Mouse (Mus musculus) hindbrain, embryonic 13.5 days (tissue): ENCODE measurements at regions not wholly inside any gene's neighbourhood (a gene's known extent, or its start where the extent isn't known, plus 50 kb on each side); places are given as distances from the start of the nearest gene placed in this dataset.

Experiments
- ATAC-seq: fragments of 200-750 bp; cut with Nextera tagmentation; 2 replicates; pipeline ENCODE4 v1.8.0; 2017; ENCODE audit warnings: moderate TSS enrichment; ENCODE audit not compliant: low FRiP score
- H3K27ac ChIP-seq: fragments of 300-500 bp; sonication (generic); 2 replicates; pipeline ENCODE4 v1.5.1; 2015; ENCODE audit warnings: inconsistent platforms, mild to moderate bottlenecking, moderate library complexity
- H3K27me3 ChIP-seq: fragments of 300-500 bp; sonication (generic); 2 replicates; pipeline ENCODE4 v1.6.1; 2015; ENCODE audit warnings: mild to moderate bottlenecking, inconsistent platforms
- H3K36me3 ChIP-seq: fragments of 300-500 bp; sonication (generic); 2 replicates; pipeline ENCODE4 v1.6.1; 2015; ENCODE audit warnings: mild to moderate bottlenecking, inconsistent platforms
- H3K4me1 ChIP-seq: fragments of 300-500 bp; sonication (generic); replicated peaks from 2 replicates; pipeline ENCODE4 v1.6.1; 2015; ENCODE audit warnings: inconsistent platforms
- H3K4me2 ChIP-seq: fragments of 300-500 bp; sonication (generic); 2 replicates; pipeline ENCODE4 v1.6.1; 2015; ENCODE audit warnings: inconsistent platforms, mild to moderate bottlenecking, moderate library complexity
- H3K4me3 ChIP-seq: fragments of 300-500 bp; sonication (generic); 2 replicates; pipeline ENCODE4 v1.5.1; 2015; ENCODE audit warnings: mild to moderate bottlenecking, inconsistent platforms
- H3K9ac ChIP-seq: fragments of 300-500 bp; sonication (generic); 2 replicates; pipeline ENCODE4 v1.6.1; 2015; ENCODE audit warnings: mild to moderate bottlenecking, inconsistent platforms
- H3K9me3 ChIP-seq: fragments of 300-500 bp; sonication (generic); 2 replicates; pipeline ENCODE4 v1.6.1; 2016; ENCODE audit warnings: inconsistent platforms
- WGBS: fragments of 180-500 bp; shearing (Covaris S2); methylation state at CpG from one replicate; pipeline ENCODE4 v1.1.7; 2015; 5-methylcytosine and 5-hydroxymethylcytosine counted together

DNA sequence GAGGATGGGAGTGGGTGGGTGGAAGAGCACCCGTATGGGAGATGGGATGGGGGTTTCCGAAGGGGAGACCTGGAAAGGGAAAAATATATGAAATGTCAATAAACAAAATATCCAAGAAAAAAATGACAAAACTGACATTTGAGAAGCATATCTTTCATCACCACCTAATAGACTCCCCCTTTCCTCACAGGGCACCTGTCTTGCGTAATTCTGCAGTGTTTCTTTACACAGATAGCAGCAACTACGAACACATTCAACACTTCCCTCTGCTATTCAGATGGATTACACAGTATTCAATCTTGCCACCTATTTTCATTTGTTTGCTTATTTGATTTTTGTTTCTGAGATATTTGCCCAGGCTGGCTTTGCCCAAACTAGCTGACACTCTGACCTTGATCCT, 136.3 kb upstream of the Fmo9 start:
- Histone ChIP-seq H3K36me3 (no peaks in the 10 kb centered on the region), H3K4me2 (no peak overlapping the region), H3K9ac (no peak overlapping the region), H3K4me1 (no peaks in the 10 kb centered on the region), H3K4me3 (no peak overlapping the region), H3K27ac (no peak overlapping the region), H3K9me3 (no peaks in the 10 kb centered on the region), H3K27me3 (no peaks in the 10 kb centered on the region)
- WGBS = 94% methylated on average over 4 of the region's 4 CpGs
- no peak for ATAC-seq

GRCm38 (mm10) chr1:166818682-166819081, 137.0 kb upstream of the Fmo9 start:
- H3K27me3 ChIP-seq = no peaks in the 10 kb centered on the region
- no peak overlapping the region for H3K4me3 ChIP-seq
- H3K9ac ChIP-seq = no peak overlapping the region
- H3K27ac ChIP-seq = no peak overlapping the region
- no peaks in the 10 kb centered on the region for H3K9me3 ChIP-seq
- no peaks in the 10 kb centered on the region for H3K4me1 ChIP-seq
- H3K4me2 ChIP-seq = no peak overlapping the region
- ATAC-seq = no peak
- 75% methylated on average over 5 of the region's 5 CpGs for WGBS
- H3K36me3 ChIP-seq = no peaks in the 10 kb centered on the region

GRCm38 (mm10) chr1:166819420-166819819, 137.8 kb upstream of the Fmo9 start:
- no peaks in the 10 kb centered on the region for H3K27me3 ChIP-seq
- no peak overlapping the region for H3K4me3 ChIP-seq
- H3K9me3 ChIP-seq = no peaks in the 10 kb centered on the region
- no peak overlapping the region for H3K4me2 ChIP-seq
- H3K9ac ChIP-seq = no peak overlapping the region
- 71% methylated on average over 7 of the region's 7 CpGs for WGBS
- no peaks in the 10 kb centered on the region for H3K36me3 ChIP-seq
- H3K4me1 ChIP-seq = no peaks in the 10 kb centered on the region
- H3K27ac ChIP-seq = no peak overlapping the region
- ATAC-seq = no peak

DNA sequence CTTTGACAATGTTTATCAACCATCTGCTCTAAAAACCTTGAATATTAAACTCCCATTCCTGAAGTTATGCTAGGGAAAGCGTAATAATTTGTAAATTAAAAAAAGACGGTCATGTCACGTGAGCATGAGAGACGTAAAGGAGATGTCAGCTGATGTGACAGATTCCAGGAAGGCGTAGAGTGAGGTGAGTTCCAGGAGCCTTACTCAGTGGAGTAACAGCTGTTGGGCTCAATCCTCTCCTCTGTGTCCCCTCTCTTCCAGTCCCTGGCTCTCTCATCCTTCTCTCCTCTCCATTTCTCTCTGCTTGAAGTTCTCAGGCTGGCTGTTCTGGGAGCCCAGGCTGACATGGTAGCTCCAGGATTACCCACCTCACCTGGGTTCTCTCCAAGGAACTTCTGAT, 138.4 kb upstream of the Fmo9 start:
- H3K9me3 ChIP-seq = no peaks in the 10 kb centered on the region
- WGBS = 93% methylated on average over 5 of the region's 5 CpGs

GRCm38 (mm10) chr1:166821146-166821545, 139.5 kb upstream of the Fmo9 start:
- Histone ChIP-seq H3K9ac (no peak overlapping the region), H3K36me3 (no peaks in the 10 kb centered on the region), H3K4me1 (no peaks in the 10 kb centered on the region), H3K4me3 (no peak overlapping the region), H3K9me3 (no peaks in the 10 kb centered on the region), H3K27me3 (no peaks in the 10 kb centered on the region), H3K4me2 (no peak overlapping the region), H3K27ac (no peak overlapping the region)
- ATAC-seq = no peak
- WGBS = 47% methylated on average over 3 of the region's 3 CpGs

More for the DNA sequence above, 138.4 kb upstream of the Fmo9 start:
- no peaks in the 10 kb centered on the region for H3K4me1 ChIP-seq
- H3K4me2 ChIP-seq = no peak overlapping the region
- H3K27ac ChIP-seq = no peak overlapping the region
- ATAC-seq = no peak
- H3K36me3 ChIP-seq = no peaks in the 10 kb centered on the region
- no peaks in the 10 kb centered on the region for H3K27me3 ChIP-seq
- H3K4me3 ChIP-seq = no peak overlapping the region
- H3K9ac ChIP-seq = no peak overlapping the region

- no peak overlapping the region for H3K4me3 ChIP-seq
- 76% methylated on average over 1 of the region's 1 CpGs for WGBS
- H3K36me3 ChIP-seq = no peaks in the 10 kb centered on the region
- H3K9ac ChIP-seq = no peak overlapping the region
- H3K4me1 ChIP-seq = peaks cover 22% of the 10 kb centered on the region
- H3K4me2 ChIP-seq = no peak overlapping the region
- no peaks in the 10 kb centered on the region for H3K27me3 ChIP-seq
- H3K27ac ChIP-seq = no peak overlapping the region
- H3K9me3 ChIP-seq = no peaks in the 10 kb centered on the region
- ATAC-seq = no peak
These were observed 155.7 kb upstream of the Fmo9 start for GRCm38 (mm10) chr1:166837299-166837698.

DNA sequence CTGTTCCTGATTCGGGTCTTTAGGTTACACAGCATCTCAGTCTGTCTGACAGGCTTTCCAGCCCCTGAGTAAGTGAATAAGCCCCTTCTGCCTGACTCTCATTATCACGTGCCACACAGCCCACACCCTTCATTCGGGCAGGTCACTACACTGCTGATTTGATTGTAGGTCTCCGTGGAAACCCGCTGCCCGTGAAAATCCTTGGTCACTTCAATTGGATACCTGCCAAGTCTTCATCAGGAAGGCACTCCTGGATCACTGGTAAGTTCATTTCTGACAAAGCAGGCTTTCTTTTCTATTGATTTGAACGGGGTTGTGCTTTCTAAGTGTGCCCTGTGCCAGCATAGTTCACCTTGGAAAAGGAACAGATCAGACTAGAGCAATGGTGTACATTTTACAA, 158.2 kb upstream of the Fmo9 start:
- Histone ChIP-seq H3K4me2 (no peak overlapping the region), H3K4me3 (no peak overlapping the region), H3K27me3 (no peaks in the 10 kb centered on the region), H3K4me1 (peaks cover 39% of the 10 kb centered on the region), H3K36me3 (no peaks in the 10 kb centered on the region), H3K27ac (peak overlapping the region; percentile 40; the same call in 1 of the 2 replicates), H3K9ac (no peak overlapping the region), H3K9me3 (no peaks in the 10 kb centered on the region)
- ATAC-seq = peak; percentile 54; the same call in 1 of the 2 replicates
- 19% methylated on average over 7 of the region's 7 CpGs for WGBS

DNA sequence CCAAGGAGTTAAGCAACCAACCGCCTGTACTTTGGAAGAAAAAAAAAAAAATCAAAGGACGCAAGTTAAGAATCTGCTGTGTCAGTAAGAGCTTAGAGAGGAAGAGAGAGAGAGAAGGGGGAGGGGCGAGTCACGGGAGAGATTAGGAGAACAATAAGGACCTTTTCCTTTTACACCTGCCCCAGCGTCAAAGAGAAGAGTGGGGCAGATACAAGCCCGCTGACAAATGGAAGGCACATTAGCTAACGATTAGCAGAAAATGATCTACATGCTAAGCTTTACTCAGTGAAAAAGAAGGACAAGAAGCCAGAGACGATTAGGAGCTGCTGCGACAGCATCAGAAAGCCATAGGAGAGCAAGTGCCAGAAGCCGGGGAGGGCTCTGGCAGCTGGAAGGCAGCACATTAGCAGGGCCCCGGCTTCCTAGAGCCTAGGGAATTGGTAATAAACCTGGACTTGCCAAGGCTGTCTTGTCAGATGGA, 157.8 kb upstream of the Fam78b start:
- no peaks in the 10 kb centered on the region for H3K9me3 ChIP-seq
- peak overlapping the region; percentile 87 for H3K27ac ChIP-seq
- peak overlapping the region; percentile 53; the same call in 1 of the 2 replicates for H3K9ac ChIP-seq

GRCm38 (mm10) chr1:166846566-166846965, 154.7 kb upstream of the Fam78b start:
- H3K4me1 ChIP-seq = peaks cover 19% of the 10 kb centered on the region
- no peaks in the 10 kb centered on the region for H3K9me3 ChIP-seq
- H3K27me3 ChIP-seq = no peaks in the 10 kb centered on the region
- 97% methylated on average over 5 of the region's 5 CpGs for WGBS
- H3K4me2 ChIP-seq = no peak overlapping the region
- H3K4me3 ChIP-seq = no peak overlapping the region
- no peak for ATAC-seq
- H3K27ac ChIP-seq = no peak overlapping the region
- H3K36me3 ChIP-seq = no peaks in the 10 kb centered on the region
- no peak overlapping the region for H3K9ac ChIP-seq

More for the DNA sequence above, 157.8 kb upstream of the Fam78b start:
- Histone ChIP-seq H3K36me3 (no peaks in the 10 kb centered on the region), H3K4me3 (peak overlapping the region; percentile 29), H3K27me3 (no peaks in the 10 kb centered on the region), H3K4me1 (peaks cover 39% of the 10 kb centered on the region), H3K4me2 (peak overlapping the region; percentile 55)
- peak; percentile 74 for ATAC-seq
- 2% methylated on average over 11 of the region's 11 CpGs for WGBS

- Histone ChIP-seq H3K27ac (no peak overlapping the region), H3K4me1 (peaks cover 17% of the 10 kb centered on the region), H3K9ac (no peak overlapping the region), H3K9me3 (no peaks in the 10 kb centered on the region), H3K4me3 (no peak overlapping the region), H3K4me2 (no peak overlapping the region), H3K27me3 (no peaks in the 10 kb centered on the region), H3K36me3 (no peaks in the 10 kb centered on the region)
- 93% methylated on average over 6 of the region's 6 CpGs for WGBS
- ATAC-seq = no peak
These were observed 154.0 kb upstream of the Fam78b start for GRCm38 (mm10) chr1:166847233-166847632.

- H3K9ac ChIP-seq = no peak overlapping the region
- 79% methylated on average over 4 of the region's 4 CpGs for WGBS
- no peak for ATAC-seq
These were observed 153.1 kb upstream of the Fam78b start for GRCm38 (mm10) chr1:166848015-166848535.

GRCm38 (mm10) chr1:166855988-166856387, 145.2 kb upstream of the Fam78b start:
- WGBS = 86% methylated on average over 4 of the region's 4 CpGs
- Histone ChIP-seq H3K9me3 (no peaks in the 10 kb centered on the region), H3K27me3 (no peaks in the 10 kb centered on the region), H3K4me2 (no peak overlapping the region), H3K9ac (no peak overlapping the region), H3K36me3 (no peaks in the 10 kb centered on the region), H3K27ac (no peak overlapping the region), H3K4me1 (no peaks in the 10 kb centered on the region), H3K4me3 (no peak overlapping the region)
- ATAC-seq = no peak

More at GRCm38 (mm10) chr1:166848015-166848535, 153.1 kb upstream of the Fam78b start:
- H3K4me3 ChIP-seq = no peak overlapping the region
- H3K27me3 ChIP-seq = no peaks in the 10 kb centered on the region
- peaks cover 9% of the 10 kb centered on the region for H3K4me1 ChIP-seq
- H3K9me3 ChIP-seq = no peaks in the 10 kb centered on the region
- no peaks in the 10 kb centered on the region for H3K36me3 ChIP-seq
- H3K27ac ChIP-seq = no peak overlapping the region
- no peak overlapping the region for H3K4me2 ChIP-seq

- no peaks in the 10 kb centered on the region for H3K4me1 ChIP-seq
- no peaks in the 10 kb centered on the region for H3K27me3 ChIP-seq
- no peak overlapping the region for H3K4me3 ChIP-seq
- no peak overlapping the region for H3K9ac ChIP-seq
- no peaks in the 10 kb centered on the region for H3K36me3 ChIP-seq
- H3K27ac ChIP-seq = no peak overlapping the region
- ATAC-seq = no peak
- WGBS = 79% methylated on average over 7 of the region's 7 CpGs
- H3K9me3 ChIP-seq = no peaks in the 10 kb centered on the region
- no peak overlapping the region for H3K4me2 ChIP-seq
These were observed 135.0 kb upstream of the Fam78b start for GRCm38 (mm10) chr1:166866256-166866655.
